Mouse (Mus musculus) cerebellum, adult 11 months (tissue): ENCODE measurements around the gene Rufy4.

Experiments
- DNase-seq: peaks from one replicate; pipeline ENCODE4 v3.0.0; 2022

The Rufy4 gene

GRCm38 (mm10) chr1:74124991-74125552 lies at the start of gene Rufy4:
Gene Rufy4 (plus strand): TSS chr1:74125541.
- peak; percentile 23 for DNase-seq

GRCm38 (mm10) chr1:74076230-74076629 lies 49.1 kb upstream of the Rufy4 start:
- DNase-seq: no peak

GRCm38 (mm10) chr1:74077353-74077752 lies 48.0 kb upstream of the Rufy4 start:
- peak; percentile 17 for DNase-seq

GRCm38 (mm10) chr1:74081573-74081989 lies 43.8 kb upstream of the Rufy4 start:
- no peak for DNase-seq

- DNase-seq: no peak
These were observed 42.4 kb upstream of the Rufy4 start for GRCm38 (mm10) chr1:74082841-74083463.

GRCm38 (mm10) chr1:74084065-74084705 lies 41.2 kb upstream of the Rufy4 start:
- no peak for DNase-seq

GRCm38 (mm10) chr1:74084752-74085151 lies 40.6 kb upstream of the Rufy4 start:
- no peak for DNase-seq

GRCm38 (mm10) chr1:74085566-74085965 lies 39.8 kb upstream of the Rufy4 start:
- no peak for DNase-seq

- DNase-seq: no peak
These were observed 36.8 kb upstream of the Rufy4 start for GRCm38 (mm10) chr1:74088569-74088968.

GRCm38 (mm10) chr1:74090329-74090728 lies 35.0 kb upstream of the Rufy4 start:
- no peak for DNase-seq

- no peak for DNase-seq
These were observed 34.2 kb upstream of the Rufy4 start for GRCm38 (mm10) chr1:74091138-74091537.

- DNase-seq: no peak
These were observed 33.6 kb upstream of the Rufy4 start for GRCm38 (mm10) chr1:74091611-74092224.

- DNase-seq: no peak
These were observed 33.1 kb upstream of the Rufy4 start for GRCm38 (mm10) chr1:74092242-74092641.

- no peak for DNase-seq
These were observed 31.9 kb upstream of the Rufy4 start for GRCm38 (mm10) chr1:74093447-74093846.

GRCm38 (mm10) chr1:74094497-74095270 lies 30.7 kb upstream of the Rufy4 start:
- no peak for DNase-seq

- no peak for DNase-seq
These were observed 30.0 kb upstream of the Rufy4 start for GRCm38 (mm10) chr1:74095296-74095695.

- DNase-seq: no peak
These were observed 29.6 kb upstream of the Rufy4 start for GRCm38 (mm10) chr1:74095728-74096127.

GRCm38 (mm10) chr1:74098004-74099000 lies 27.0 kb upstream of the Rufy4 start:
- DNase-seq: no peak

- no peak for DNase-seq
These were observed 26.3 kb upstream of the Rufy4 start for GRCm38 (mm10) chr1:74099001-74099435.

- DNase-seq: no peak
These were observed 21.5 kb upstream of the Rufy4 start for GRCm38 (mm10) chr1:74103654-74104353.

GRCm38 (mm10) chr1:74105660-74106059 lies 19.7 kb upstream of the Rufy4 start:
- no peak for DNase-seq
